Mouse (Mus musculus): Measurements from ENCODE around the gene Dao.

DNA sequence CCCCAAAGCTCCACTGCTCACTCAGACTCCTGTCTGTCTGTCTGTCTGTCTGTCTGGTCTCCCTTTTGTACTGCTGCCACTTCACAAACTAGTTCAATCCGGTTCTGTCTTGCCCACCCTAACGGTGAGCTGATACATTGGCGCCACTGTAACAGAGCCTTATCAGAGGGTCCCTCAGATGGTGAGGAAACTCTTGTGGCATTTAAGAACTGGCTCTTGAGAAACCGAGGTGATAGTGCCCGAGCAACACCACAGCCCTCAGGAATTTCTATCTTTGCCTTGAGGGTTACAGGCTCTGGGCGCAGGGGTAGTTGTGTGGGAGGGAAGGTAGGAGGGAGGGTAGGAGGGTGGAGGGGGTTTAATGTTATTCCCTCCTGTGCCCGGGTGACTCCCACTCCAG is 41.7 kb upstream of the Dao start:
- no peak for TF ChIP-seq CTCF (IDR thresholded peaks at IDR 0.05; ENCODE audit: extremely low read depth, insufficient read length, insufficient replicate concordance, low read depth, low read length)
- TF ChIP-seq POLR2A (IDR thresholded peaks at IDR 0.05; ENCODE audit: low read depth, low read length), result no peak
